Mouse (Mus musculus) MN1 (cell line): ENCODE results near the gene Zfp292.
A peak's percentile ranks its signal among the peaks of the same experiment; 100 is the strongest.

Source experiments
- DNase-seq: peaks from one replicate; pipeline ENCODE4 v3.0.0-alpha.2; 2016; ENCODE audit warnings: low spot score

Zfp292 gene

DNA sequence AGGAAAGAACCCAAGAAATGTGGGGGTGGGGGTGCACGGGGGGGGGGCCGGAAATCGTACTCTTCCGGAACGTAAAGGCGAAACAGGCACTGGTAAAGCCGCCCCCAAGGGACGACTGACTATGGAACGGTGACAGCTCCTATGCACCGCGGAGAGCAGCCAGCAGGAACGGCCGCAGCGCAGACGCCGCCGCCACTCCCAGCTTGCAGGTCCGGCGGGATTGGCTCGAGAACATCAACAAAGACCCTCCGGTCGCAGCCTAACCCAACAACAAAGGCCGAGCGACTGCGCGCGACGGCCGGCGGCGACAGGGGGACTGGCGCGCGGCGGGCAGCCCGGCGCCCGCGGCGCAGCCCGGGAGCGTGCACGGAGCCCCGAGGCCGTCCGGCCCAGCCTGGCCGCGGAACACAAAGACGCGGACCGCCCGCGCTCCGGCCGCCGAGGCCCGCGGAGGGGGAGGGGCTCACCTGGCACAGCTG lies 430 bp downstream of the Zfp292 start:
- DNase-seq: peak; percentile 66

DNA sequence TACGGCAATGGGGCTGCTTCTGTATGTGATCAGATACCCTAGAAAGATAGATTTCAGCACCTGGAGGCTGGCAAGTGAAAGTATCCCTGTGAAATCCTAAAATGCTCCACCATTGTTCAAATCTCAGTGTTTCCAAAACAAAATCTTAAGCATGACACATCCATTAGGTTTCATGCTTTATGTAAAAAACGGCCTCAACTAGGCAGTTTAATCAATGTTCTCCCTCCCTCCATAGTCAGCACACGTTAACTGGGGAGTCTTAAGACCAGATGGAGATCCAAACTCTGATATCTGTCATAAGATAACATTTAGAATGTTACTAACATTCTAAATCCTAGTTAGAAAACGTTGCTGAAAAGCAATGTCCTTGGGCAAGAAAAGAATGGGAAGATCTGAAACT lies 909 bp downstream of the Zfp292 start:
- peak; percentile 16 for DNase-seq

DNA sequence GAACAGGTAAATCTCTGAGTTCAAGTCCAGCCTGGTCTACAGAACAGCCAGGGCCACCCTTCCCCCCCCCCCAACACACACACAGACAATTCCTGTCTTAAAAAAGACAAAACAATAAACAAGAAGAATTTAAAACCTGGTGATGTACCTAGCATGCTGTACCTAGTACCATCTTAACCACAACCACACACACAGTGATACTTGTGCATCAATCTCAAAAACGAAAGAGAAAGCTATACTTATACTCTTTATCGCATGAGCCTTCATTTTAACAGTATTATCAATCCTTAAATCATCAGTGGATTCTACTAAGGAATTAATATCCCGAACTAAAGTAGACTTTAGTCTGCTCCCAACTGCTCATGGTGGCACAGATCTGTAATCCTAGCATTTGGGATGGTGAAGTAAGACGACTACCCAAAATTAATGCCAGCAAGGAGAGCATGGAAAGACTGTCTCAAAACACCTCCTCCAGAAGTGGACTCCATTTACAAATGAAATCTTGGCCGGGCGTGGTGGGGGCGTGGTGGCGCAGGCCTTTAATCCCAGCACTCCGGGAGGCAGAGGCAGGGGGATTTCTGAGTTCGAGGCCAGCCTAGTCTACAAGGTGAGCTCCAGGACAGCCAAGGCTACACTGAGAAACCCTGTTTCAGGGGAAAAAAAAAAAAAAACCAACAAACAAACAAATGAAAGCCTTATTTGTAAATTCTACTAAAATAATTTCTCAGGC lies 1.7 kb downstream of the Zfp292 start:
- no peak for DNase-seq

DNA sequence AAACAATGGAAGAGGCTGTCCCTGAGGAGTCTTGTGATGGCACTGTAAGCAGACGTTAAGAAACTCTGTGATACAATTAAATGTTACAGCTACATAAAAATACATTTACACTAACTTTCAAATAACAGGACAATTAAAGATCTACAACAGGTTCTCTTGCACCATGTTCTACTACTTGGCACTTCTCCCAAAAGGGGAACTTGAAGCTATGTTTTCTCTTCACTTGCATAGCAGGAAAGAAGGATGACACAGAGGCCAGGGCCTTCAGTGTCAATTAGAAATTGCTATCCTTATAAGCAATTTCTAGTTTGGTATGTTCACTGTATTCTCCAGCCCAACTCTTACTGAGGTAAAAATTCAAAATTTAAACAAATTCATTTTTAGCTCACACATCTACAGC lies 8.5 kb downstream of the Zfp292 start:
- no peak for DNase-seq

DNA sequence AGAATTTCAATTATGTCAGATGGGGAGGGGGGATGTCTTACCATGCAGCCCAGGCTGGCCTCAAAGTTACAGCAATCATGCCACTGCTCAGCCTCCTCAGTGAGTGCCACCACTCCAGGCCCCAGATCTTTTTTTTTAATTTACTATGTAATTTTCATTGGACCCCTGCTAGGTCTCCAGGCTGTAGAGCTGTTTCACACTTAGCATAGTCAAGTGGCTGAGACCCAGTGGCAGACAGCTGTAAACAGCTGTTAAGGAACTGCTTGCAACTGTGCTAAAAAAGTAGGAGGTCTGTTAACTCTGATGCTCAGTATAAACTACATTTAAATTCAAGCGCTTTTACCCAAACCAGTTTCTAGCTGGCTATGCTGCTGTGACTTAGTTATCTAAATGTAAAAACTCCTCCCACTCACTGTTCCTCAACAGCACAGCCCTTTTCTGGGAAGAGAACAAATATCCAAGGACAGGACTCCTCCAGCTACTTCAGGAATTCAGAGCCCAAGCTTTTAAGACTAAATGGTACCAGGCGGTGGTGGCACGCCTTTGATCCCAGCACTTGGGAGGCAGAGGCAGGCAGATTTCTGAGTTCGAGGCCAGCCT lies 9.8 kb downstream of the Zfp292 start:
- DNase-seq: no peak

DNA sequence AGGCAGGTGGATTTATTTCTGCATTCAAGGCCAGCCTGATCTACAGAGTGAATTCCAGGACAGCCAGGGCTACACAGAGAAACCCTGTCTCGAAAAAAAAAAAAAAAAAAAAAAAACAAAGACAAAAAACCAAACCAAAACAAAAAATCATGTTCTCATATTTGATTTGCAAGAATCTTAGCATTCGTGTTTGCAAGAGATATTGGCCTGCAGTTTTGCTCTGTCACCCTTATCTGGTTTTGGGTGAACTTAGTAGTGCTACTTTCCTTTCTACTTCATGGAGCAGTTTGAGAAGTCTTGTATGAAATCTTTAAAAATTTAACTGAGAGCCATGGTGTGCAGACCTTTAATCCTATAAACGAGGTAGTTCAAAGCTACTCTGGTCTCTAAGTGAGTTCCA lies 12.9 kb downstream of the Zfp292 start:
- no peak for DNase-seq

DNA sequence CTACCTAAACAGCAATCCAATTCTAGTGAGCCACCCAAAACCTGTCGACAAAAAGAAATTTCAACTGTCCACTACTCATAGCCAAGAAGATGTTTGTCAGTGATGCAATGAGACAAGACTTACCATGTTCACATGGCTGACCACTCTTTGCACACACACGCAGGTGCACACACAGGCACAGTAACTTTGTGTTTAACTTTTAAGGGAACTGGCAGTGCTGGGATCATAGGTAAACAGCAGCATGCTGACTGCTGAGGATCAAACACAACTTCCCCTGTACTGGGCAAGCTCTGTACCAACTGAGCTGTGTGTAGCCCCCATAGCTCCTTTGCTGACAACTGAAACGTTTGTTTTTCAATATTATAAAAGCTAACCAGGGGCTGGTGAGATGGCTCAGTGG lies 21.3 kb downstream of the Zfp292 start:
- DNase-seq: no peak

DNA sequence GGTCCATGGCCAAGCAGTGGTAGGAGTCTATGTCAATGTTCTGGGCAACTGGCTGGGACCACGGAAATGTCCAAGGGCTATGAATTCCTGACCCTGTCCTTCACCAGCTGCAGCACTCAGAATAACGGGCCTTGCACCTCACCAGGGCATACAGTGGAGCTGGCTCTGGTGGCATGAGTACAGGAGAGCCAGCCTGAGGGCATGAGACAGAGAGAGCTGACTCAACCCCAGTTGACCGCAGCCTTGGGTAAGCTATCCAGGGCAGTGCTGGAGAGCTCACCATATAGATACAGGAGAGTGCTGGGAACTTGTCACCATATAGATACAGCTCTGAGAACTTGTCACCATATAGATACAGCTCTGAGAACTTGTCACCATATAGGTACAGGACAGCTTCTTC lies 23.3 kb downstream of the Zfp292 start:
- DNase-seq: no peak

DNA sequence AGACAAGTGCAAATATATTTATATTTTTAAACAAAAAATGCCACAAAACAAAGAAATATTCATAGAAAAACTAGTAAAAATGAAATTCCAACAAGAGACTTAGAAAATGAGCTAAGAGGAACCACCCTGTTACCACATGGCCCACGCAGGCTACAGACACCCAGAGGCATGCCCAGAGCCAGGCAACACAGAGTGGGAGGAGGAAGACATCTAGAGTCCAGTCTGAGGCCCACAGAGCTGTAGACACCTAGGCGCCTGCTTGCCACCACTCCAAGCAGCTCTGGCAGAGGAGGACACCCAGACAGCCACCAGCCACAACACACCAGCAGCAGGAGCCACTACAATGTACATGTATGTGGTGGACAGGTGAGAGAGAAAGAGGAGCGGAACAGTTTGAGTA lies 23.9 kb downstream of the Zfp292 start:
- DNase-seq: no peak

DNA sequence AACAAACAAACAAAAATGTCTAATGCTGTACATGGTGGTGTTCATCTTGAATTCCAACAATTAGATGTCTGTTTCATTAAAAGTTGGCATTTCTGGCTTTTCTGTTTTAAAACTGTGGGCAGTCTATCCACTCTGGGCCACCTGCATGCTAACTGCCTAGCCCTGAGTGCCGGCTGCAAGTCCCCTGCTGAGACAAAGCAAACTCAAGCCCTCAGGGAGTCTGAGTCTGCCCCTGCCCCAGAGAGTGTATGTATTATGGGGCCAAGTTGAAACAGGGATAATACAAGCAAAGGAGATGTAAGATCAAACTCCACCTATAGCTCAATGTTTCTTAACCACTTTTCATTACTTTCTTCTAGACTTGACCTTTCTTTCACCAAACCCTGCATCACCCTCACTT lies 26.8 kb downstream of the Zfp292 start:
- no peak for DNase-seq

DNA sequence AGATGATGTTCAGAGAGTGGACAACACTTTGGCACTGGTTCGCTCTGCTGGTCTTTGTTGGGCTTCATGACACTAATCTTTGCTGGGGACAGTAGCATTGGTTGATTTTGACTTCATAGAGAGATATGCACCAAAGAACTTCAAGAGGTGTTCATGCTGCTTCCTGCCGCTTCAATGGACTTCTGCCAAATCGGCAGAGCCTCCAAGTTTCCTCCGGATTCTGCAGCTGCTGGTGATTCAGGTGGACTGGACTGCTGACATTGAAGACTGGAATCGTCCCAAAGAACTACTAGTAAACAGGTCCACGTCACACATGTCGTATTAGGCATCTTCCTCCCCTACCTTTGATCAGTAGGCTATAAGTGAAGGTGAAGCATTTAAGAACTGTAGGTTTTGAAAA lies 30.7 kb downstream of the Zfp292 start:
- DNase-seq: no peak

DNA sequence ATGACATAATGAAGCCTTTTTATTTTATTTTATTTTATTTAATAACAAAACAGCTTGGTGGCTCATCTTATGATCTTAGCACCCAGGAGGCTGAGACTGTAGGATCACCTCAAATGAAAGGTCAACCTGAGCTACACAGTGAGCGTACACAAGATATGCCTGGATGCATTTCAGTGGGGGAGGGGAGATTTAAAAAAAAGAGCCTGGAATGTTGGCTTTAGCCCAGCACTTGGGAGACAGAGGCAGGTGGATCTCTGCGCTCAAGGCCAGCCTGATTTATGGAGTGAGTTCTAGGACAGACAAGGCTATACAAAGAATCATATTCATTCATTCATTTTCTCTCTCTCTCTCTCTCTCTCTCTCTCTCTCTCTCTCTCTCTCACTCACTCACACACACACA lies 32.6 kb downstream of the Zfp292 start:
- no peak for DNase-seq

DNA sequence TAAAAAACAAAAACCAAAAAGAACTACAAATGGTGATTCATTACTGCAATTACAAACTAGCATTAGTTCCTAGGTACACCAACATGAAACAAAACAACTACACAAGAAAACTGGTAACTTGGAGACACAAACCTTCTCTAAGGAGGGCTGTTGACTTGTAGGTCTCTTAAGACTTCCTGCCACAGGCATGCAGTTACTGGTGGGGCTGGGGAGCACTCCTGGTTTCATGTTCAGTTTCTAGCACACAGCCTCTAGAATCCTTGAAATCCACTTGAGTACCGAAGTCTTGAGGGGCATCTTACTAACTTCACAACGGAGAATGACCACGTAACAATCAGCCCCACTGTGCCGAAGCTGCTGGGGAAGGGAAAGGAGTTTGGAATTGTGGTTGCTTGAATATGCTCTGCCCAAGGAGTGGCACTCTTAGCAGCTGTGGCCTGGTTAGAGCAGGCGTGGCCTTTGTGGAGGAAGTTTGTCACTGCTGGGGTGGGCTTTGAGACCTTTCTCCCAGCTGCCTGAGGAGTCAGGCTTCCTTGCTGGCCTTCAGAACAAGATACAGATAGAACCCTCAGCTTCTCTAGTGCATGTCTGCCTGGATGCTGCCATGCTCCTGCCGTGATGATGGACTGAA lies 35.0 kb downstream of the Zfp292 start:
- no peak for DNase-seq

DNA sequence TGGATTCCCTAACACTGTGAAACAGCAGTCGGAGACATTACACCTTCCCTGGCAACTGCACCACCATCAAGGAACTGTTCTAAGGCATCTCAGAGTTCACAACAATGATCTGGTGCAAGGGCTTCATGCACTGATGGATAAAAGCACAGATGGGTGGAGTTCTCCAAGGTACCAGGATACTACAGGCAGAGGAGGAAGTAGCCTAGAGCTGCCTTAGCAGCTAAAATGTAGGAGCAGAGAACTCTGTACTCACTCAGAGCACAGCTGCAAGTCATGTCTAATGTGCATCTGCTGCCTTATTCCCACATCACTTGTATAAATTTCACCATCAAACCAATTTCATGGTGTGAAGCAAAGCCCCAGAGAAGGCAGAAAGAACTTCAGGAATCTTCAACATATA lies 38.9 kb downstream of the Zfp292 start:
- no peak for DNase-seq

DNA sequence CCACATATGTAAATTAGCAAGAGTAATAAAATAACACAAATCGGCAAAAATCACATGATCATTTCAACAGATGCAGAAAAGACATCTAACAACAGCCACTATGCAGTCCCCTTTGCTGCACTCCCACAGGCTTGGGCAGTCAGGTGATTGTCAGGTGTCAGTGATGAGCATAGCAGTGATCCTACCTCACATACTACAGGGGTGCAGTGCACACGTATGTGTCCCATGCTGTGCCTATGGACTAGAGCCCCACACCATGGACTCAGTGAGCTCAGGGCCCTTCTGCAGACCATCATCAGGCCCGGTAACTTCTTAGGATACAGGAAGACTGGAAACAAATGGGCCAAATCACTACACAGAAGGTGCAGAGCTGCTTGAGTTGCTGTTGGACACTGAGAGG lies 39.9 kb downstream of the Zfp292 start:
- no peak for DNase-seq

DNA sequence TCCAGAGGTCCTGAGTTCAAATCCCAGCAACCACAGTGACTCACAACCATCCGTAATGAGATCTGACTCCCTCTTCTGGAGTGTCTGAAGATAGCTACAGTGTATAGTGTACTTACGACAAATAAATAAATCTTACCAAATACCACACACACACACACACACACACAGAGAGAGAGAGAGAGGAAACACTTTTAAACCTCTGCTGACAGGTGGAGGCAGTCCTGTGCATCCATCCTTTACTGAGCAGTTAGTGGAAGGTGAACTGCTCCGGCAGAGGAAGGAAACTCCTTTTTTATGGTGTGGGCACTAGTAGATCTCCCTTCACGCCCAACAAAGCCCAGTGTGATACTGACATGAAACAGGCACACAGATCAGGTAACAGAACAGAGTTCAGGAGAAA lies 51.3 kb downstream of the Zfp292 start:
- DNase-seq: no peak

DNA sequence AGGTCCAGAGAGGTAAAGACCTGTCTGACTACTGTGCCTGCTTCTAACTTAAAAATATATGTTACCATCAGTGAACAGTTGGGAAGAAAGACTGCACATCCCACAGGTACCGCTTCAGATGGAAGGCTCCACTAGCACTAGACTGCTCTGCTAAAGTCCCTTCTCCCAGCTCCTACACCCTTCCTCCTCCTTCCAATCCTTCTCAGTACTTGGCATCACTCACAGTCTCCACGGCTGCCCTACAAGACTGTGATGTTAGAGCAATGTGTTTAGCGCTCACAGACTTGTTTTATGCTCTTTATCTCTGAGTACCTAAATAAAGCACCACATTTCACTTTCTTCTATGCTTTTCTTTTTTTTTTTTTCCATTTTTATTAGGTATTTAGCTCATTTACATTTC lies 53.3 kb downstream of the Zfp292 start:
- DNase-seq: no peak

DNA sequence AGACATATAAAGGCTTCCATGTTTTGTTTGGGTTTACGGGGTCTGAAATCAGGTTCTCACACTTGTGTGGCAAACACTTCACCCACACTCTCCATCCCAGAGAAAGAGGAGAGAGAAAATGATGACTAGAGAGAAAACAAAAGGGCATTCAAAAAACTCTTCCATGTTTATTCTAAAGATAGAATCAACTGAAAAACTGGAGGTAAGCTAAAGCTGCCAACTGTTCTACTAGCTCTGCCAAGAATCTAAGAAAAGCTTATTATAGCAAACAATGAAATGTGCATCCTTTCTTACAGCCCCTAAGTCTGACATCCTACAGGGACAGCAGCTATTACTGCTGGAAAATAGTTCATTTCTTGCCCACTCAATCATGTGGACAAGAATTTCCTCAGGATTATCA lies 58.9 kb downstream of the Zfp292 start:
- no peak for DNase-seq

DNA sequence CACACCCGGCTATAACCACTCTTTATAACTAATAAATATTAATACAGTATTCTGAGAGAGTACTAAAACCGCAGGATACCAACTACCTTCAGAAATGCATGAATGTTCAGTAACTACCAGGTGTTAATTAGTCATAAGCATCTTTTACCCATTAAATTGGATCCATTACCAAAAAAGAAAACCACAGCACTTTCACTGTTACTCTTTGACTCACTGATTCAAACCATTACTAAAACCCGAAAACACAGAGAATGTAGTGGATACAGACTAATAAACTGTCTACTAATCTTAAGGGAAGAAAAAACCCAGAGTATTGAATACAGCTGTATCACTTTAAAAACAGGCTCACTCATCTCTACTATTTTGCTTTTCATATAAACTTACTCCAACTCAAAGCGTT lies 62.9 kb downstream of the Zfp292 start:
- no peak for DNase-seq

DNA sequence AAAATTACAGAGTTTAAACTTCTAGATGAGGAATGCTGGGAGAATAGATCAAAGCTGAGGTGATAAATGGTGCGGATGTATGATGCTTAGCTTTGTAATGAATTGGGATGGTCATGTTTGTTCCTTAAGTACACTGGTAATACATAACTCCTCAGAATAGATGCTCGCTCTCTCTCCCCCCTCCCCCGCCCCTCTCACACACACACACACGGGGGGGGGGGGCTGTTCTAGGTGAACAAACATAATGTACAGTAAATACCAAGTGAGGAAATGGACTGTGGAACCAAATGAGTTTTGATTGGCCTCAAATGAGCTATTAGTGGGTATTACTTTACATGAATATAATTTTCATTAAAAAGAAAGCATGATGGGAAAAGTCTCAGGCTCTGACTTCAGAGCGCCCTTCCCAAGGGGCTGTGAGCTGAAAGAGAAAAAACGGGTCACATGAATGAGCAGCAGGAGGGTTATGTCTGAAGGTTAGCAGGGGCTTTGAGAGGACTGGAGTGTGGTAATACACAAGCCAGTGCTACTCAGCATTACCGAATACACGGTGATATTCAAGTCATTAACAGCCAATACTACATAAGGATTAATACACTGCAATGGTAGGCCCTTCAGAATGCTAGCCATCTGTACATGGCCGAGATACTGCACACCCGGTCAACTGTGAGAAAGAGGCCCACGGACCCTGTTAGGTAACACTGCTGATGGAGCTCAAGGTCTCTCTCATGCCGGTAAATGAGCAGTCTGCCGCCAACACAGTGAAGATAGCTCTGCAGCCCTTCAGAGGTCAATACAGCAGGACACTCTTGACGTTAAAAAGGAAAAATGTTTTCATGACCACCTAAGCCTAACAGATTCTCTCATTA lies 81.4 kb downstream of the Zfp292 start:
- no peak for DNase-seq

DNA sequence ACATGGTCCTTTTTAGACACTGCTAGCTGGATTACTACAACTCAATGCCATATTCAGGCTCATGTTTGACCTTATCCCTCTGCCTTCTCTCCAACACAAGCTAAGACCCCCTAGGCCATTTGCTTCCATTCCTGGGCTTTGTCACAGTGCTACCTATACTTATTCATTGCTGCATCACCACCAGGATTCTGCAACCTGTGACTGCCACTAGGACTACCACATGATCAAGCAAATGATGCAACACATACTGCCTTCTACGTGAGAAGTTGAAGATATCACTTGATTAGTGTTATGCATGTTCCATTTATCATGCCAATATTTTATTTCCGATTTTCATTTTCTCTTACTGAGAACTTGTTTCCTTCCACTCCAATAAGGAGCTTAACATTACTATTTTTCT lies 84.8 kb downstream of the Zfp292 start:
- DNase-seq: no peak

DNA sequence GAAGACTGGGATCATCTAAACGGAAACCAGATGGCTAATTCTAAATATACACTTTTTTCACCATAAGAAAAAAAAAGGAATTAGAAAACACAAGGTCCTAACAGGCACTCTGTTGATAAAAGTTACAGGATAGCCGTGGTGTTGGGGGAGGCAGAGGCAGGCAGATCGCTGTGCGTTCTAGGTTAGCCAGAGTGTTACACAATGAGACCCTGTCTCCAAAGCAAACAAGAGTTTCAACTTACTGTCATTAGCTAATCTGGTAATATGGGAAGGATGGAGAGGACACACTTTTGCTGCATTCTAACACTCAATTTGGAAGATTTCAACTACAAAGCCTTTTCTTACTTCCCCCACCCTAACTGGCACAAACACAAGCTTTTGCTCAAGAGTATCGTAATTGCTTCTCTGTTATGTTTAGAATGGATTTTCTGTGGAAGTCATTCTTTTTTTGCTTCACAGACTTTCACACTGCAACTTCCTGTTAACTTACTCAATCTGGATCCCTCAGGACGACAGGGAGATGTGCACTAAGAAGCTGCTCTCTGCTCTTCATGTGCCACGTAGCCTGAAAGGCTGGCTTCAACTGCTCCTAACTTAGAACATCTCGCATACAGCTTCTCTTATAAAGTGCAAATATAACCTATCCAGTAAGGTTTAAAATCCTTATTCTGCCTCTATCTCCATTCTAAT lies 85.3 kb downstream of the Zfp292 start:
- DNase-seq: no peak
